Mouse (Mus musculus) megakaryocyte progenitor cell, adult 5-6 weeks (primary cell): ENCODE results near the gene Ascl4. TPM values are rescaled to one million over a fixed set of nuclear protein-coding genes. Genes with fewer than 3 reads are reported as not detected.

Source experiments
- ATAC-seq: replicated peaks from 2 replicates; pipeline ENCODE4 v1.8.0; 2016; ENCODE audit warnings: mild to moderate bottlenecking, moderate TSS enrichment, inconsistent platforms; ENCODE audit not compliant: poor library complexity
- total RNA-seq, 2 experiments: library from RNA; stranded (forward) in 1 of 2; stranded (reverse) in 1 of 2; fragments of 157-497, 149-512 nt in 1 of 2; fragments of 200-1000 nt in 1 of 2; gene quantifications; 2 replicates each; pipeline versions ENCODE4 v1.2.3 to v1.2.4; 2015 to 2017

Ascl4 gene
- total RNA-seq, 2 experiments from 2014 or later = not detected

DNA sequence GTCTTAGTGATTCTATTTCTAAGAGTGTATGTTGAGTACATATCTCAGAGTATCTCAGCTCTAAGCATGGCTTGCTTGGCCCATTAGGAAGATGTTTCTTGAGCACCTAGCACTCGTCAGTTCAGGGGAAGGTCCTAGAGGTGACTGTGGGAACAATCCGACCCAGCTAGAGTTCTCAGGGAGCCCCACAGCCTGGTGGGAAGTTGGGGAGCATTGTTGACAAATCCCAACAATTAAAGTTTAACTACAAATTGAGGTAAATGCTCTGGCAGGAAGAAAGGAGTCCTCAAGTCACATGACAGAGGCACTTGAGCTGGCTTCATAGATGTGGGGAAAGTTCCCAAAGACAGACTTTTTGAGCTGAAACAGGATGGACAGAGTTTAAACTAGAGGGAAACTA, 41.2 kb downstream of the Ascl4 start:
- ATAC-seq = no peak

GRCm38 (mm10) chr10:85969894-85970620, 42.6 kb downstream of the Ascl4 start:
- ATAC-seq = peak; percentile 84

DNA sequence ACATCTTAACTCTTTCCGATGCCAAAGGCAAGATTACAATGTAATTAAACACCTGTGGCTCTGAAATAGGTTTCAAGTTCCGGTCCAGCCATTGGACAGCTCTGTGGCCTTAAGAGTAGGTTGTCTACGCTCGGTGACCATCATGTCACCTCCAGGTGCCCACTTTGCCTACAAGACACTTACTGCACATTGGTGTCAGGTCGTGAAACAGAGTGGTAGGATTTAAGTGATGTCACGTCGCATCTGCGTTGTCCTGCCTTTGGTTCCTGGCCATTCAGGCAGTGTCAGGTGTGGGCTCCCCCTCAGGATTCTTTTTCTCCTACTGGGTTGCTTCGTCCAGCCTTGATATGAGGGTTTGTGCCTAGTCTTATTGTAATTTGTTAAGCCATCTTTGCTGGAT, 44.3 kb downstream of the Ascl4 start:
- no peak for ATAC-seq

GRCm38 (mm10) chr10:85972915-85973314, 45.4 kb downstream of the Ascl4 start:
- no peak for ATAC-seq

GRCm38 (mm10) chr10:85989412-85990115, 62.1 kb downstream of the Ascl4 start:
- peak; percentile 65 for ATAC-seq

DNA sequence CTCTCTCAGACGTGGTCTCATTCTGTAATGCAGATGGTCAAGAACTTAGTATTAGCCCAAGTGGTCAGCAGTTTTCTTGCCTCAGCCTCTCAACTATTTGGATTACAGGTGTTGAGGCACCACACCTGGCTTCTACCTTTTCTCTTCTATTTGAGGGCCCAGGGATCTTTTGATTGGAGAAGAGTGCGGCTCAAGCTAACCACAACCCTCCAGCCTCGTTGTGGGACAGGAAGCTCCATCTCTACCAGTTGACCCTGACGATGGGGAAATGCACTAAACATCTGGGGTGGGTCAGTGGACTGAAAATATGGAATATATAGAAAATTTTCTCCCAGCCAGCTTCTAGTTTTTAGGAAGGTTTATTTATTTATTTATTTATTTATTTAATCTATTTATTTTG, 64.9 kb downstream of the Ascl4 start:
- ATAC-seq = peak; percentile 42; the same call in 1 of the 2 replicates

DNA sequence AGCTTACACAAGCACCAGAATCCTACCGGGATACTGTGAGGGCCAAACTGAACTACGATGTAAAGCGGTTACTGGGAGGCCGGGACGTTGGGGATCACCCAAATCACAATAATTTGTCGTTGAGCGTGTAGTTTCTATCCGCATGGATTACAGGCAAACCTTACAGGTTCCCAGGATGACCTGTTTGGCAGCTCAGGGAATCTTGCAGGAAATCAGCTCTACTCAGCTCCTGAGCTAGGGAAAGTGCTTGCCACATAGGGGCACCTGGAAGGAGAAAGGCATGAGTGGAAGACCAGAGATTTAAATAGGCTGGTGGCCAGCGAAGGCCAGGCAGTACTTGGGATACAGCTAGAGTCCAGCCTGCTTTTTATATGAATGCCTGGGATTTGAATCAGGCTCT, 66.4 kb downstream of the Ascl4 start:
- no peak for ATAC-seq

DNA sequence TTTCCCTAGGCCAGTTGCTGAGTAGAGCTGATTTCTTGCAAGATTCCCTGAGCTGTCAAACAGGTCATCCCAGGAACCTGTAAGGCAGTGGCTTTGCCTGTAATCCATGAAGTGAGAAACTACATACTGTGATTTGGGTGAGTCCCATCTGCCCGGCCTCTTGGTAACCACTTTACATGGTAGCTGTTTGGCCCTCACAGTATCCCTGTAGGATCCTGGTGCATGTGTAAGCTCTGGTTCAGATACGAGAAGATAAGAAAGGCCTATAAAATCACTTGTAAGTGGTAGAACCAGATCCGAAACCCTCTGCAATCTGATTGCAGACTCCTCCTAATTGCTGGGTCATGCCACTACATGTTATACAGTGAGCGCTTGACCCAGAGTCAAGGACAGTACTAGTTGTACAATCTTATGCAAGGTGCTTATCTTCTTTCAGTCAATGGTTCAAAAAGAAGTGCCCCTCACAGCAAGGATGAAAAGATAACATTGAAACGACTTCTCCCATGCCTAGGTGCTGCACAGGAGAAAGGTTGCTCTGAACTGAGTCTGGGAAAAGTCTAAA, 67.1 kb downstream of the Ascl4 start:
- no peak for ATAC-seq

Other genes with a start within 250 kb of the Ascl4 start
- 67.0 and 70.3 TPM in 2 replicates for gene Pwp1, start 98.2 kb upstream of the Ascl4 start, total RNA-seq (2015)
- gene Pwp1, start 98.2 kb upstream of the Ascl4 start, total RNA-seq (2017) = 71.7 and 81.4 TPM in 2 replicates
- 24.7 and 27.4 TPM in 2 replicates for gene Prdm4, start 10.5 kb upstream of the Ascl4 start, total RNA-seq (2015)
- gene Prdm4, start 10.5 kb upstream of the Ascl4 start, total RNA-seq (2017) = 25.4 and 29.0 TPM in 2 replicates
- gene Rtcb, start 30.1 kb downstream of the Ascl4 start, total RNA-seq (2015) = 61.6 and 63.2 TPM in 2 replicates
- gene Rtcb, start 30.1 kb downstream of the Ascl4 start, total RNA-seq (2017) = 177 and 178 TPM in 2 replicates
- gene Bpifc, start 84.2 kb downstream of the Ascl4 start, total RNA-seq (2015) = 3.5 and 4.0 TPM in 2 replicates
- gene Bpifc, start 84.2 kb downstream of the Ascl4 start, total RNA-seq (2017) = 1.2 and 2.1 TPM in 2 replicates
- gene Fbxo7, start 94.3 kb downstream of the Ascl4 start, total RNA-seq (2015) = 30.2 and 36.0 TPM in 2 replicates
- gene Fbxo7, start 94.3 kb downstream of the Ascl4 start, total RNA-seq (2017) = 14.5 and 31.5 TPM in 2 replicates